Mouse (Mus musculus): ENCODE results near the gene Runx3. TPM values are rescaled to one million over a fixed set of nuclear protein-coding genes. Genes with fewer than 3 reads are reported as not detected.

The Runx3 gene
- total and polyA plus RNA-seq, 2 experiments: under 0.01 to 0.18 TPM

GRCm38 (mm10) chr4:135226008-135226667, 105.7 kb downstream of the Runx3 start:
- H3K4me3 ChIP-seq (ENCODE audit: insufficient read depth, low read depth, low read length): no peak overlapping the region
- H3K36me3 ChIP-seq (ENCODE audit: control insufficient read depth, insufficient read depth, low read length): peaks cover 24% of the 10 kb centered on the region

More at GRCm38 (mm10) chr4:135226008-135226667, 105.7 kb downstream of the Runx3 start:
- Histone ChIP-seq H3K9ac (ENCODE audit: low read depth, low read length) (no peak overlapping the region), H3K79me2 (ENCODE audit: control insufficient read depth, insufficient read depth, low read length) (peaks cover 32% of the 10 kb centered on the region; the same call in 1 of the 2 replicates), H3K27ac (replicated peaks; ENCODE audit: insufficient read depth, low read depth, low read length) (no peak overlapping the region), H3K4me1 (ENCODE audit: control insufficient read depth, insufficient read depth, low read length) (peaks cover 9% of the 10 kb centered on the region), H3K27me3 (ENCODE audit: control insufficient read depth, insufficient read depth, low read length) (no peaks in the 10 kb centered on the region)
- TF ChIP-seq POLR2A (IDR thresholded peaks at IDR 0.05; ENCODE audit: extremely low read depth, insufficient read depth, low read length) (no peak), CTCF (IDR thresholded peaks at IDR 0.05; ENCODE audit: low read depth, low read length) (no peak)
- 85% methylated on average over 12 of the region's 12 CpGs for WGBS
- no peak for DNase-seq (ENCODE audit: extremely low read depth, low read depth, low spot score)

Other genes with a start within 250 kb of the Runx3 start
- 109 and 115 TPM in 2 replicates for gene Tmem50a, start 205.6 kb upstream of the Runx3 start, total RNA-seq (2014; rRNA removed)
- gene Tmem50a, start 205.6 kb upstream of the Runx3 start, polyA plus RNA-seq (2012; rRNA removed): 90.6 and 92.7 TPM in 2 replicates
- gene Rsrp1, start 197.1 kb upstream of the Runx3 start, total RNA-seq (2014; rRNA removed): 200 and 206 TPM in 2 replicates
- gene Rsrp1, start 197.1 kb upstream of the Runx3 start, polyA plus RNA-seq (2012; rRNA removed): 345 and 403 TPM in 2 replicates
- gene Syf2, start 189.8 kb upstream of the Runx3 start, total RNA-seq (2014; rRNA removed): 34.4 and 48.0 TPM in 2 replicates
- gene Syf2, start 189.8 kb upstream of the Runx3 start, polyA plus RNA-seq (2012; rRNA removed): 11.8 and 12.2 TPM in 2 replicates
- 23.0 and 27.7 TPM in 2 replicates for gene Clic4, start 152.2 kb downstream of the Runx3 start, total RNA-seq (2014; rRNA removed)
- gene Clic4, start 152.2 kb downstream of the Runx3 start, polyA plus RNA-seq (2012; rRNA removed): 23.4 and 30.8 TPM in 2 replicates
- gene Srrm1, start 232.7 kb downstream of the Runx3 start, total RNA-seq (2014; rRNA removed): 15.0 and 18.8 TPM in 2 replicates
- 8.2 and 8.9 TPM in 2 replicates for gene Srrm1, start 232.7 kb downstream of the Runx3 start, polyA plus RNA-seq (2012; rRNA removed)

All from liver, adult 2 months (tissue).